Mouse (Mus musculus): ENCODE data around the gene Syt3. TPM values are rescaled to one million over a fixed set of nuclear protein-coding genes. Genes with fewer than 3 reads are reported as not detected.

Syt3 gene
- polyA plus RNA-seq, 1 experiment from 2014 or later = 0.70 TPM

GRCm38 (mm10) chr7:44444886-44445527 lies 61.1 kb downstream of the Syt3 start:
- Histone ChIP-seq H3K4me2 (ENCODE audit: low read depth, low read length) (peak overlapping the region; percentile 35), H3K4me3 (ENCODE audit: low read length) (peak overlapping the region; percentile 5; the same call in 1 of the 2 replicates), H3K36me3 (ENCODE audit: control insufficient read depth, insufficient read depth) (no peaks in the 10 kb centered on the region), H3K27me3 (ENCODE audit: control insufficient read depth, insufficient read depth, low read length) (peaks cover 49% of the 10 kb centered on the region), H3K9ac (ENCODE audit: low read length) (peak overlapping the region; percentile 35; the same call in 1 of the 2 replicates), H3K27ac (ENCODE audit: low read length) (no peak overlapping the region), H3K9me3 (replicated peaks; ENCODE audit: control insufficient read depth, low read length) (no peaks in the 10 kb centered on the region), H3K4me1 (ENCODE audit: control insufficient read depth, insufficient read depth, low read length) (peaks cover 29% of the 10 kb centered on the region)
- no peak for ATAC-seq (replicated peaks; ENCODE audit: extremely low read depth, insufficient read depth, low FRiP score)
- 17% methylated on average over 29 of the region's 29 CpGs for WGBS

DNA sequence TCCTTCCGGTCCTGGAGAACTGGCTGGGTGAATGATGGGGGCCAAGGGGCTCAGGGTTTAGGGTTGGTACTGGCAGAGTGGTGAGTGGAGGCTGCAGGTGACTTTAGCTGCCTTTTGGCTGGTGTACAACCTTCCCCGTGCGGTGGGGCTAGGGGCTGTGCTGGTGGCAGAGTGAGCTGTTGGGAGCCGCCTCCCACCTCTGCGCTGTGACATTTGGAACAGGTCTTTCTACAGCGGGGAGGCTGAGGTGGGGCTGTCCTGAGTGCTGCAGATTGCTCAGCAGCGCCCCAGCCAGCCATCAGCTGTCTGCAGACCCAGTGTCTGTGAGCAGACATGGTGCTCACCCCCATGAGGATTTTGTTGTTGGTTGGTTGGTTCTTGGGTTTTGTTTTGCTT lies 61.6 kb downstream of the Syt3 start:
- Histone ChIP-seq H3K4me1 (ENCODE audit: control insufficient read depth, insufficient read depth, low read length) (peaks cover 29% of the 10 kb centered on the region), H3K4me3 (ENCODE audit: low read length) (no peak overlapping the region), H3K9me3 (replicated peaks; ENCODE audit: control insufficient read depth, low read length) (no peaks in the 10 kb centered on the region), H3K4me2 (ENCODE audit: low read depth, low read length) (peak overlapping the region; percentile 14), H3K27ac (ENCODE audit: low read length) (no peak overlapping the region), H3K9ac (ENCODE audit: low read length) (no peak overlapping the region), H3K36me3 (ENCODE audit: control insufficient read depth, insufficient read depth) (no peaks in the 10 kb centered on the region), H3K27me3 (ENCODE audit: control insufficient read depth, insufficient read depth, low read length) (peaks cover 45% of the 10 kb centered on the region)
- WGBS = 24% methylated on average over 7 of the region's 7 CpGs
- ATAC-seq (replicated peaks; ENCODE audit: extremely low read depth, insufficient read depth, low FRiP score) = no peak

DNA sequence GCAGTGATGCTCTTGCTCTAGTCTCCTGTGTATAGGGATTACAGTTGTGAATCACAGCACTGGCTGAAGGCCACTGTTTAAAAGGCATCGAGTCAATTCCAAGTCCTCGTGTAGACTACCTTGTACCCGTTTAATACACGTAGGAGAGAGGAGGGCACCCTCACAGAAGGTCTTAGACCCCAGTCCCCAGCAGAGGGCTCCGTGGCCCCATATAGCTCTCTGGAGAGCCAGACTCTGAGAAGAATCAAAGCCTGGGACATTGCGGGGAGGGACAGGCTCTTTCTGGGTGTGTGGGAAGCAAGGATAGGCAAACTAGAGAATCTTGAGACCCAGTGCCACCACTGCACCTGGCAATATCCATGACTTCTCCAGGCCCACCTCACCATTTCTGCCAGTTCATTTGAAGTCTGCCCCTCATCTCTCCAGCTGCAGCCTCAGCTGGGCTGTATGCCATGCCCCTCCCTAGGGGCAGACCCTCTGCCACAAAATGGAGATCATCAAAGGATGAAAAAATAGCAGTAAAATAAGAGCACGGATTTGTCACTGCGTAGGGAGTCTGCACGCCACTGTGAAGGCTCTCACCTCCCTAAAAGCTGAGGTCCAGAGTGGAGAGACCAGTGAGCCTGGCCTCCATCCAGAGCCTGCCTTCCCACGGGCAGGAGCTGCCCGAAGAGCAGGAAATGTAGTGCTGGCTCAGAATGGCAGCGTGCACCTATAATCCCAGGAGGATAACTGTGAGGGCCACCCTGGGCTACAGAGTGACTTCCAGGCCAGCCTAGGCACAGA lies 62.4 kb downstream of the Syt3 start:
- Histone ChIP-seq H3K27me3 (ENCODE audit: control insufficient read depth, insufficient read depth, low read length) (peaks cover 38% of the 10 kb centered on the region), H3K4me3 (ENCODE audit: low read length) (no peak overlapping the region), H3K27ac (ENCODE audit: low read length) (0 out of 2 replicates have a peak overlapping the region, but pooled peaks have one; percentile 16), H3K9me3 (replicated peaks; ENCODE audit: control insufficient read depth, low read length) (no peaks in the 10 kb centered on the region), H3K9ac (ENCODE audit: low read length) (no peak overlapping the region; the same call in 1 of the 2 replicates), H3K4me1 (ENCODE audit: control insufficient read depth, insufficient read depth, low read length) (peaks cover 29% of the 10 kb centered on the region), H3K4me2 (ENCODE audit: low read depth, low read length) (peak overlapping the region; percentile 19; the same call in 1 of the 2 replicates), H3K36me3 (ENCODE audit: control insufficient read depth, insufficient read depth) (no peaks in the 10 kb centered on the region)
- 32% methylated on average over 12 of the region's 12 CpGs for WGBS
- 0 out of 2 replicates have a peak, but pooled peaks have one; percentile 28 for ATAC-seq (replicated peaks; ENCODE audit: extremely low read depth, insufficient read depth, low FRiP score)

Other genes with a start within 250 kb of the Syt3 start
- not detected in 2 replicates for gene Klk1b16, start 247.3 kb upstream of the Syt3 start, polyA plus RNA-seq (2015; fragmentation: Nextera tagmentation; extraction: Ambion mirVana)
- gene Klk1b24, start 195.9 kb upstream of the Syt3 start, polyA plus RNA-seq (2015; fragmentation: Nextera tagmentation; extraction: Ambion mirVana) = not detected in 2 replicates
- gene Klk1b3, start 185.9 kb upstream of the Syt3 start, polyA plus RNA-seq (2015; fragmentation: Nextera tagmentation; extraction: Ambion mirVana) = not detected in 2 replicates
- gene Klk1b4, start 176.7 kb upstream of the Syt3 start, polyA plus RNA-seq (2015; fragmentation: Nextera tagmentation; extraction: Ambion mirVana) = not detected in 2 replicates
- not detected in 2 replicates for gene Klk1b5, start 168.2 kb upstream of the Syt3 start, polyA plus RNA-seq (2015; fragmentation: Nextera tagmentation; extraction: Ambion mirVana)
- gene Klk1, start 158.7 kb upstream of the Syt3 start, polyA plus RNA-seq (2015; fragmentation: Nextera tagmentation; extraction: Ambion mirVana) = 0.25 TPM in 1 of 2 replicates, not detected in the other
- not detected in 2 replicates for gene Gm36864, start 147.9 kb upstream of the Syt3 start, polyA plus RNA-seq (2015; fragmentation: Nextera tagmentation; extraction: Ambion mirVana)
- 0.95 and 1.2 TPM in 2 replicates for gene 1700028J19Rik, start 137.4 kb upstream of the Syt3 start, polyA plus RNA-seq (2015; fragmentation: Nextera tagmentation; extraction: Ambion mirVana)
- gene 2410002F23Rik, start 137.4 kb upstream of the Syt3 start, polyA plus RNA-seq (2015; fragmentation: Nextera tagmentation; extraction: Ambion mirVana) = 73.1 and 78.4 TPM in 2 replicates
- not detected in 2 replicates for gene Acp4, start 126.7 kb upstream of the Syt3 start, polyA plus RNA-seq (2015; fragmentation: Nextera tagmentation; extraction: Ambion mirVana)
- not detected in 2 replicates for gene Gm15517, start 122.7 kb upstream of the Syt3 start, polyA plus RNA-seq (2015; fragmentation: Nextera tagmentation; extraction: Ambion mirVana)
- gene Clec11a, start 77.2 kb upstream of the Syt3 start, polyA plus RNA-seq (2015; fragmentation: Nextera tagmentation; extraction: Ambion mirVana) = 1.4 and 1.8 TPM in 2 replicates
- gene Shank1, start 73.8 kb upstream of the Syt3 start, polyA plus RNA-seq (2015; fragmentation: Nextera tagmentation; extraction: Ambion mirVana) = 0.55 and 0.66 TPM in 2 replicates
- 0.32 and 0.41 TPM in 2 replicates for gene 1700008O03Rik, start 1.7 kb downstream of the Syt3 start, polyA plus RNA-seq (2015; fragmentation: Nextera tagmentation; extraction: Ambion mirVana)
- gene Lrrc4b, start 44.9 kb downstream of the Syt3 start, polyA plus RNA-seq (2015; fragmentation: Nextera tagmentation; extraction: Ambion mirVana) = 1.2 and 1.3 TPM in 2 replicates
- gene Aspdh, start 81.3 kb downstream of the Syt3 start, polyA plus RNA-seq (2015; fragmentation: Nextera tagmentation; extraction: Ambion mirVana) = 0.62 and 1.2 TPM in 2 replicates
- 157 and 169 TPM in 2 replicates for gene Josd2, start 83.9 kb downstream of the Syt3 start, polyA plus RNA-seq (2015; fragmentation: Nextera tagmentation; extraction: Ambion mirVana)
- 87.9 and 88.7 TPM in 2 replicates for gene Emc10, start 112.4 kb downstream of the Syt3 start, polyA plus RNA-seq (2015; fragmentation: Nextera tagmentation; extraction: Ambion mirVana)
- 6.8 and 7.6 TPM in 2 replicates for gene Fam71e1, start 112.5 kb downstream of the Syt3 start, polyA plus RNA-seq (2015; fragmentation: Nextera tagmentation; extraction: Ambion mirVana)
- 4.5 and 4.6 TPM in 2 replicates for gene Mybpc2, start 140.6 kb downstream of the Syt3 start, polyA plus RNA-seq (2015; fragmentation: Nextera tagmentation; extraction: Ambion mirVana)
- 4.0 and 5.9 TPM in 2 replicates for gene Spib, start 148.0 kb downstream of the Syt3 start, polyA plus RNA-seq (2015; fragmentation: Nextera tagmentation; extraction: Ambion mirVana)
- gene Pold1, start 164.7 kb downstream of the Syt3 start, polyA plus RNA-seq (2015; fragmentation: Nextera tagmentation; extraction: Ambion mirVana) = 61.1 and 70.5 TPM in 2 replicates
- 64.3 and 73.5 TPM in 2 replicates for gene Nr1h2, start 169.8 kb downstream of the Syt3 start, polyA plus RNA-seq (2015; fragmentation: Nextera tagmentation; extraction: Ambion mirVana)
- 2.8 and 11.6 TPM in 2 replicates for gene Napsa, start 188.3 kb downstream of the Syt3 start, polyA plus RNA-seq (2015; fragmentation: Nextera tagmentation; extraction: Ambion mirVana)
- 0.08 and 0.32 TPM in 2 replicates for gene Kcnc3, start 206.6 kb downstream of the Syt3 start, polyA plus RNA-seq (2015; fragmentation: Nextera tagmentation; extraction: Ambion mirVana)